Mouse (Mus musculus) liver, adult (tissue): ENCODE measurements around the gene Heca.

ENCODE experiments used
- GATA4 ChIP-seq: IDR thresholded peaks from 2 replicates; pipeline ENCODE4 v1.6.1; 2014; ENCODE audit warnings: mild to moderate bottlenecking, low read length; ENCODE audit not compliant: insufficient replicate concordance

The Heca gene

GRCm38 (mm10) chr10:17829205-17829604 is 118.7 kb downstream of the Heca start:
- no peak for TF ChIP-seq GATA4

GRCm38 (mm10) chr10:17827391-17827790 is 120.5 kb downstream of the Heca start:
- TF ChIP-seq GATA4: no peak
